Mouse (Mus musculus): ENCODE data around the gene Nfkbib.

Nfkbib gene

GRCm38 (mm10) chr7:28717726-28718125, 49.6 kb downstream of the Nfkbib start:
- no peak for DNase-seq (ENCODE audit: low spot score)

GRCm38 (mm10) chr7:28716590-28717281, 50.6 kb downstream of the Nfkbib start, which contains the start of gene Fbxo17:
Gene Fbxo17 (plus strand): TSS chr7:28716804.
- peak; percentile 74 for DNase-seq (ENCODE audit: low spot score)

GRCm38 (mm10) chr7:28715598-28715997, 51.7 kb downstream of the Nfkbib start:
- peak; percentile 18 for DNase-seq (ENCODE audit: low spot score)

DNA sequence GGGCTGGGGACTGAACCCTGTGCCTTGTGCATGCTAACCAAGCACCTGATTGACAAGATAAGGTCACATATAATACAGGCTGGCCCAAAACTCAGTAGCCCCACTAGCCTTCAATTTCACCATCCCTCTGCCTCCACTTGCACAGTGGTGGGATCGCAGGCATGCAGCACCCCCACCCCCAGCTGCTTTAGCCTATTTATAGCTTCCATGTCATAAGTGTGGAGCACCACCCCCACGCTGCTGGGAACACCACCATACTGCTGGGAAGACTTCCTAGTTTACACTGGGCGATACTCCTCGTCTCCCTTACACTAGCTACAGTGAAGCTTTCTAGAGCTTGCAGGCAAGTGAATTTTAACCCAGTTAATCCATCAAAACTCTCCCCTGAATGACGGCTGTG, 52.6 kb downstream of the Nfkbib start:
- DNase-seq (ENCODE audit: low spot score): no peak

GRCm38 (mm10) chr7:28710962-28711361, 56.4 kb downstream of the Nfkbib start:
- no peak for DNase-seq (ENCODE audit: low spot score)

DNA sequence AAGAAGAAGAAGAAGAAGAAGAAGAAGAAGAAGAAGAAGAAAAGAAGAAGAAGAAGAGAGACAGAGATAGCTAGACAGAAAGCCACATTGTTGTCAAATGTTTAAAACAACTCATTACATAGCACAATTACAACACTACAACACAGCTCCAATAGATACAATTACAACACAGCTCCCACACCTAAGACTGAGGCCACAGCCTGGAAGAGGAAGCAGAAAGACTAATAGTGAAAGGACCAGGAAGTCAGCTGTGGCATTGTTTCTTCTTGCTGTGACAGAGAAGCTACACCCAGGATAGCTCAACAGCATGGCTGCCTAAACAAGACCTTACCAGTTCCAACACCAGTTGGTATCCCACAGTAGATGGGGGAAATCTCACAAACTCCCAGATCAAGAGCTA, 57.9 kb downstream of the Nfkbib start:
- DNase-seq (ENCODE audit: low spot score): no peak
